Mouse (Mus musculus): Measurements from ENCODE around the gene Grk1. TPM values are rescaled to one million over a fixed set of nuclear protein-coding genes. Genes with fewer than 3 reads are reported as not detected.

Gene Grk1
- total and polyA plus RNA-seq, 3 experiments: not detected

- Histone ChIP-seq H3K4me1 (ENCODE audit: control insufficient read depth in 1 of 2, insufficient read depth in 2 of 2) (no peaks in the 10 kb centered on the region), H3K4me3 (replicated peaks in 1 of 3; ENCODE audit: low read depth in 2 of 3, low read length in 2 of 3, poor library complexity in 1 of 3) (no peak overlapping the region), H3K4me2 (ENCODE audit: insufficient read depth, low read depth, poor library complexity, severe bottlenecking) (no peak overlapping the region), H3K9me3 (replicated peaks; ENCODE audit: low read length) (peaks cover 5% of the 10 kb centered on the region), H3K27me3 (replicated peaks) (peaks cover 98% of the 10 kb centered on the region), H3K27ac (ENCODE audit: insufficient read depth, low read depth) (no peak overlapping the region), H3K36me3 (replicated peaks in 1 of 2; ENCODE audit: control insufficient read depth in 1 of 2, insufficient read depth in 1 of 2, low read length in 1 of 2) (no peaks in the 10 kb centered on the region), H3K79me2 (replicated peaks; ENCODE audit: control insufficient read depth, extremely low read depth, insufficient read depth, poor library complexity, severe bottlenecking) (no peaks in the 10 kb centered on the region), H3K9ac (ENCODE audit: insufficient read depth, low read depth) (no peak overlapping the region)
- TF ChIP-seq JUND (conservative IDR thresholded peaks at IDR 0.05; ENCODE audit: low read depth, low read length) (no peak), ETS1 (conservative IDR thresholded peaks at IDR 0.05; ENCODE audit: low read depth, low read length) (no peak), KAT2A (IDR thresholded peaks at IDR 0.05; ENCODE audit: insufficient replicate concordance, low read length) (no peak), MXI1 (IDR thresholded peaks at IDR 0.05; ENCODE audit: low read depth, low read length) (no peak), JUN (IDR thresholded peaks at IDR 0.05; ENCODE audit: insufficient read depth, low read depth, low read length) (no peak), CHD2 (IDR thresholded peaks at IDR 0.05; ENCODE audit: low read length) (no peak), TBP (conservative IDR thresholded peaks at IDR 0.05; ENCODE audit: low read depth, low read length) (no peak)
- in situ Hi-C loops (cut with MboI; ENCODE audit: low pct_ligation_motif_present, low pct_unique_long_range_greater_than_20kb, low sequenced_read_pairs) (no loop called here), dilution Hi-C loops (cut with MboI; ENCODE audit: extremely low pct_ligation_motif_present, extremely low pct_unique_long_range_greater_than_20kb, low sequenced_read_pairs) (no loop called here)
- no peak for DNase-seq (ENCODE audit: extremely low read depth)
These were observed 32.6 kb downstream of the Grk1 start for GRCm38 (mm10) chr8:13437531-13437930.

GRCm38 (mm10) chr8:13442152-13442551 is 37.3 kb downstream of the Grk1 start:
- H3K9me3 ChIP-seq (replicated peaks; ENCODE audit: low read length): peaks cover 7% of the 10 kb centered on the region
- H3K4me2 ChIP-seq (ENCODE audit: insufficient read depth, low read depth, poor library complexity, severe bottlenecking): no peak overlapping the region
- no peak for DNase-seq (ENCODE audit: extremely low read depth)
- H3K9ac ChIP-seq (ENCODE audit: insufficient read depth, low read depth): no peak overlapping the region
- no peaks in the 10 kb centered on the region for H3K36me3 ChIP-seq (replicated peaks in 1 of 2; ENCODE audit: control insufficient read depth in 1 of 2, insufficient read depth in 1 of 2, low read length in 1 of 2)
- H3K4me1 ChIP-seq (ENCODE audit: control insufficient read depth in 1 of 2, insufficient read depth in 2 of 2): no peaks in the 10 kb centered on the region
- dilution Hi-C loops (cut with MboI; ENCODE audit: extremely low pct_ligation_motif_present, extremely low pct_unique_long_range_greater_than_20kb, low sequenced_read_pairs): no loop called here
- no peak overlapping the region for H3K4me3 ChIP-seq (replicated peaks in 1 of 3; ENCODE audit: low read depth in 2 of 3, low read length in 2 of 3, poor library complexity in 1 of 3)
- peaks cover 96% of the 10 kb centered on the region for H3K27me3 ChIP-seq (replicated peaks)
- H3K79me2 ChIP-seq (replicated peaks; ENCODE audit: control insufficient read depth, extremely low read depth, insufficient read depth, poor library complexity, severe bottlenecking): no peaks in the 10 kb centered on the region
- no peak overlapping the region for H3K27ac ChIP-seq (ENCODE audit: insufficient read depth, low read depth)
- TF ChIP-seq MAZ (IDR thresholded peaks at IDR 0.05; ENCODE audit: low read depth, low read length): no peak
- no peak for TF ChIP-seq JUN (IDR thresholded peaks at IDR 0.05; ENCODE audit: insufficient read depth, low read depth, low read length)
- TF ChIP-seq HCFC1 (IDR thresholded peaks at IDR 0.05; ENCODE audit: low read depth, low read length): no peak
- no peak for TF ChIP-seq POLR2AphosphoS2 (IDR thresholded peaks at IDR 0.05; ENCODE audit: low read depth, low read length)
- TF ChIP-seq ZC3H11A (IDR thresholded peaks at IDR 0.05; ENCODE audit: low read depth, low read length): no peak
- TF ChIP-seq MXI1 (IDR thresholded peaks at IDR 0.05; ENCODE audit: low read depth, low read length): no peak
- no peak for TF ChIP-seq ZNF384 (IDR thresholded peaks at IDR 0.05; ENCODE audit: low read depth, low read length)
- no peak for TF ChIP-seq E2F4 (IDR thresholded peaks at IDR 0.05; ENCODE audit: insufficient replicate concordance, low read depth, low read length)
- in situ Hi-C loops (cut with MboI; ENCODE audit: low pct_ligation_motif_present, low pct_unique_long_range_greater_than_20kb, low sequenced_read_pairs): no loop called here

- TF ChIP-seq TBP (conservative IDR thresholded peaks at IDR 0.05; ENCODE audit: low read depth, low read length) (no peak), CHD1 (IDR thresholded peaks at IDR 0.05; ENCODE audit: low read depth, low read length) (no peak), ZKSCAN1 (IDR thresholded peaks at IDR 0.05; ENCODE audit: borderline replicate concordance, low read depth, low read length) (no peak), MEF2A (IDR thresholded peaks at IDR 0.05; ENCODE audit: borderline replicate concordance, low read depth, low read length) (no peak), RCOR1 (conservative IDR thresholded peaks at IDR 0.05; ENCODE audit: low read depth, low read length) (no peak), ZMIZ1 (IDR thresholded peaks at IDR 0.05; ENCODE audit: low read depth, low read length) (no peak), ELF1 (IDR thresholded peaks at IDR 0.05; ENCODE audit: low read depth, low read length) (no peak), POLR2A (IDR thresholded peaks at IDR 0.05; ENCODE audit: low read depth, low read length) (no peak), TCF12 (IDR thresholded peaks at IDR 0.05; ENCODE audit: low read depth, low read length) (no peak), KAT2A (IDR thresholded peaks at IDR 0.05; ENCODE audit: insufficient replicate concordance, low read length) (no peak), NELFE (IDR thresholded peaks at IDR 0.05; ENCODE audit: low read depth, low read length) (no peak), POLR2AphosphoS2 (IDR thresholded peaks at IDR 0.05; ENCODE audit: low read depth, low read length) (no peak)
- Histone ChIP-seq H3K27me3 (replicated peaks) (peaks cover 93% of the 10 kb centered on the region), H3K36me3 (replicated peaks in 1 of 2; ENCODE audit: control insufficient read depth in 1 of 2, insufficient read depth in 1 of 2, low read length in 1 of 2) (no peaks in the 10 kb centered on the region), H3K27ac (ENCODE audit: insufficient read depth, low read depth) (no peak overlapping the region), H3K4me3 (replicated peaks in 1 of 3; ENCODE audit: low read depth in 2 of 3, low read length in 2 of 3, poor library complexity in 1 of 3) (no peak overlapping the region), H3K9me3 (replicated peaks; ENCODE audit: low read length) (peaks cover 7% of the 10 kb centered on the region), H3K9ac (ENCODE audit: insufficient read depth, low read depth) (no peak overlapping the region), H3K79me2 (replicated peaks; ENCODE audit: control insufficient read depth, extremely low read depth, insufficient read depth, poor library complexity, severe bottlenecking) (no peaks in the 10 kb centered on the region), H3K4me2 (ENCODE audit: insufficient read depth, low read depth, poor library complexity, severe bottlenecking) (no peak overlapping the region), H3K4me1 (ENCODE audit: control insufficient read depth in 1 of 2, insufficient read depth in 2 of 2) (no peaks in the 10 kb centered on the region)
- dilution Hi-C loops (cut with MboI; ENCODE audit: extremely low pct_ligation_motif_present, extremely low pct_unique_long_range_greater_than_20kb, low sequenced_read_pairs): no loop called here
- no peak for DNase-seq (ENCODE audit: extremely low read depth)
- in situ Hi-C loops (cut with MboI; ENCODE audit: low pct_ligation_motif_present, low pct_unique_long_range_greater_than_20kb, low sequenced_read_pairs): no loop called here
These were observed 41.6 kb downstream of the Grk1 start for GRCm38 (mm10) chr8:13446456-13446855.
